Mouse (Mus musculus): ENCODE data around the gene Tuba4a. TPM values are rescaled to one million over a fixed set of nuclear protein-coding genes. Genes with fewer than 3 reads are reported as not detected.
A peak's percentile ranks its signal among the peaks of the same experiment; 100 is the strongest.

The Tuba4a gene
- polyA plus RNA-seq, 1 experiment from 2014 or later, result 18.9 TPM

GRCm38 (mm10) chr1:75180741-75181140 is 38.9 kb downstream of the Tuba4a start:
- H3K4me3 ChIP-seq (ENCODE audit: low read depth, low read length), result peak overlapping the region; percentile 60
- H3K4me2 ChIP-seq (ENCODE audit: low read depth, low read length), result peak overlapping the region; percentile 96
- no peak overlapping the region for H3K9ac ChIP-seq (replicated peaks; ENCODE audit: low read length)
- H3K27me3 ChIP-seq (ENCODE audit: control insufficient read depth, insufficient read depth, low read length), result no peaks in the 10 kb centered on the region
- 40% methylated on average over 7 of the region's 7 CpGs for WGBS
- H3K9me3 ChIP-seq (replicated peaks; ENCODE audit: control insufficient read depth, low read length), result no peaks in the 10 kb centered on the region
- H3K27ac ChIP-seq (replicated peaks; ENCODE audit: low read depth, low read length), result no peak overlapping the region
- peaks cover 2% of the 10 kb centered on the region for H3K36me3 ChIP-seq (replicated peaks; ENCODE audit: control insufficient read depth, insufficient read depth, low read depth, low read length)
- DNase-seq (ENCODE audit: low spot score) (no peak), ATAC-seq (replicated peaks; ENCODE audit: insufficient number of reproducible peaks, low FRiP score, low TSS enrichment, low read depth) (no peak)
- H3K4me1 ChIP-seq (ENCODE audit: control insufficient read depth, insufficient read depth, low read length), result 0 out of 2 replicates have a peak, but pooled peaks cover 3% of the 10 kb centered on the region

- Histone ChIP-seq H3K4me3 (ENCODE audit: low read depth, low read length) (peak within 1 kb of the TSS; percentile 60), H3K36me3 (replicated peaks; ENCODE audit: control insufficient read depth, insufficient read depth, low read depth, low read length) (peaks cover 2% of the 10 kb centered on the region), H3K9me3 (replicated peaks; ENCODE audit: control insufficient read depth, low read length) (no peaks in the 10 kb centered on the region), H3K4me1 (ENCODE audit: control insufficient read depth, insufficient read depth, low read length) (0 out of 2 replicates have a peak, but pooled peaks cover 3% of the 10 kb centered on the region), H3K27ac (replicated peaks; ENCODE audit: low read depth, low read length) (no peak within 1 kb of the TSS; the same call in 1 of the 2 replicates), H3K4me2 (ENCODE audit: low read depth, low read length) (peak within 1 kb of the TSS; percentile 96), H3K9ac (replicated peaks; ENCODE audit: low read length) (peak within 1 kb of the TSS; percentile 70), H3K27me3 (ENCODE audit: control insufficient read depth, insufficient read depth, low read length) (no peaks in the 10 kb centered on the region)
- ATAC-seq (replicated peaks; ENCODE audit: insufficient number of reproducible peaks, low FRiP score, low TSS enrichment, low read depth) (peak; percentile 91), DNase-seq (ENCODE audit: low spot score) (peak; percentile 94)
- WGBS, result under 1% methylated on average over 31 of the region's 31 CpGs
Measured at GRCm38 (mm10) chr1:75180105-75180590, 39.5 kb downstream of the Tuba4a start, which contains the start of gene Abcb6. Gene Abcb6 (minus strand): TSS chr1:75180392.

- peak; percentile 39; the same call in 1 of the 2 replicates for ATAC-seq (replicated peaks; ENCODE audit: insufficient number of reproducible peaks, low FRiP score, low TSS enrichment, low read depth)
- 11% methylated on average over 23 of the region's 23 CpGs for WGBS
- H3K36me3 ChIP-seq (replicated peaks; ENCODE audit: control insufficient read depth, insufficient read depth, low read depth, low read length), result peaks cover 2% of the 10 kb centered on the region
Measured at GRCm38 (mm10) chr1:75179334-75180104, 40.1 kb downstream of the Tuba4a start.

GRCm38 (mm10) chr1:75168472-75169464 is 50.9 kb downstream of the Tuba4a start, which contains the start of gene Zfand2b:
Gene Zfand2b (plus strand): TSS chr1:75168646.
- H3K36me3 ChIP-seq (replicated peaks; ENCODE audit: control insufficient read depth, insufficient read depth, low read depth, low read length), result peaks cover 6% of the 10 kb centered on the region; the same call in 1 of the 2 replicates
- no peaks in the 10 kb centered on the region for H3K27me3 ChIP-seq (ENCODE audit: control insufficient read depth, insufficient read depth, low read length)
- peak within 1 kb of the TSS; percentile 41 for H3K4me2 ChIP-seq (ENCODE audit: low read depth, low read length)
- H3K9ac ChIP-seq (replicated peaks; ENCODE audit: low read length), result peak within 1 kb of the TSS; percentile 58
- no peaks in the 10 kb centered on the region for H3K9me3 ChIP-seq (replicated peaks; ENCODE audit: control insufficient read depth, low read length)
- DNase-seq (ENCODE audit: low spot score) (peak; percentile 97), ATAC-seq (replicated peaks; ENCODE audit: insufficient number of reproducible peaks, low FRiP score, low TSS enrichment, low read depth) (peak; percentile 95)
- H3K4me3 ChIP-seq (ENCODE audit: low read depth, low read length), result peak within 1 kb of the TSS; percentile 63
- H3K27ac ChIP-seq (replicated peaks; ENCODE audit: low read depth, low read length), result no peak within 1 kb of the TSS; the same call in 1 of the 2 replicates
- under 1% methylated on average over 59 of the region's 59 CpGs for WGBS
- peaks cover 3% of the 10 kb centered on the region; the same call in 1 of the 2 replicates for H3K4me1 ChIP-seq (ENCODE audit: control insufficient read depth, insufficient read depth, low read length)

More at GRCm38 (mm10) chr1:75179334-75180104, 40.1 kb downstream of the Tuba4a start:
- H3K27me3 ChIP-seq (ENCODE audit: control insufficient read depth, insufficient read depth, low read length), result no peaks in the 10 kb centered on the region
- H3K4me3 ChIP-seq (ENCODE audit: low read depth, low read length), result peak overlapping the region; percentile 60
- DNase-seq (ENCODE audit: low spot score), result peak; percentile 47
- H3K4me1 ChIP-seq (ENCODE audit: control insufficient read depth, insufficient read depth, low read length), result 0 out of 2 replicates have a peak, but pooled peaks cover 3% of the 10 kb centered on the region
- H3K9ac ChIP-seq (replicated peaks; ENCODE audit: low read length), result peak overlapping the region; percentile 70
- H3K9me3 ChIP-seq (replicated peaks; ENCODE audit: control insufficient read depth, low read length), result no peaks in the 10 kb centered on the region
- no peak overlapping the region; the same call in 1 of the 2 replicates for H3K27ac ChIP-seq (replicated peaks; ENCODE audit: low read depth, low read length)
- peak overlapping the region; percentile 96 for H3K4me2 ChIP-seq (ENCODE audit: low read depth, low read length)

GRCm38 (mm10) chr1:75168093-75168471 is 51.6 kb downstream of the Tuba4a start:
- no peaks in the 10 kb centered on the region for H3K27me3 ChIP-seq (ENCODE audit: control insufficient read depth, insufficient read depth, low read length)
- peaks cover 3% of the 10 kb centered on the region; the same call in 1 of the 2 replicates for H3K36me3 ChIP-seq (replicated peaks; ENCODE audit: control insufficient read depth, insufficient read depth, low read depth, low read length)
- H3K4me1 ChIP-seq (ENCODE audit: control insufficient read depth, insufficient read depth, low read length), result peaks cover 3% of the 10 kb centered on the region; the same call in 1 of the 2 replicates
- H3K9ac ChIP-seq (replicated peaks; ENCODE audit: low read length), result peak overlapping the region; percentile 27
- peak; percentile 17; the same call in 1 of the 2 replicates for ATAC-seq (replicated peaks; ENCODE audit: insufficient number of reproducible peaks, low FRiP score, low TSS enrichment, low read depth)
- WGBS, result 13% methylated on average over 7 of the region's 7 CpGs
- DNase-seq (ENCODE audit: low spot score), result no peak
- H3K4me3 ChIP-seq (ENCODE audit: low read depth, low read length), result peak overlapping the region; percentile 63
- peak overlapping the region; percentile 41 for H3K4me2 ChIP-seq (ENCODE audit: low read depth, low read length)
- no peak overlapping the region for H3K27ac ChIP-seq (replicated peaks; ENCODE audit: low read depth, low read length)
- H3K9me3 ChIP-seq (replicated peaks; ENCODE audit: control insufficient read depth, low read length), result no peaks in the 10 kb centered on the region

Small RNAs within 50 kb of the gene (microRNA-seq; reads per million reads assigned to microRNA genes)
- not detected for gene Gm27943 (ENCODE audit: borderline number of aligned reads)

Other genes with a start within 250 kb of the Tuba4a start
- gene Nhej1, start 94.7 kb downstream of the Tuba4a start, polyA plus RNA-seq (2014; fragmentation: Nextera tagmentation; extraction: Ambion mirVana), result 12.0 and 12.5 TPM in 2 replicates
- gene Slc23a3, start 86.0 kb downstream of the Tuba4a start, polyA plus RNA-seq (2014; fragmentation: Nextera tagmentation; extraction: Ambion mirVana), result 0.10 and 0.18 TPM in 2 replicates
- gene Cnppd1, start 77.2 kb downstream of the Tuba4a start, polyA plus RNA-seq (2014; fragmentation: Nextera tagmentation; extraction: Ambion mirVana), result 33.8 and 37.2 TPM in 2 replicates
- gene Retreg2, start 77.1 kb downstream of the Tuba4a start, polyA plus RNA-seq (2014; fragmentation: Nextera tagmentation; extraction: Ambion mirVana), result 27.7 and 38.0 TPM in 2 replicates
- gene Zfand2b, start 51.2 kb downstream of the Tuba4a start, polyA plus RNA-seq (2014; fragmentation: Nextera tagmentation; extraction: Ambion mirVana), result 33.9 and 36.0 TPM in 2 replicates
- 24.4 and 24.9 TPM in 2 replicates for gene Abcb6, start 39.5 kb downstream of the Tuba4a start, polyA plus RNA-seq (2014; fragmentation: Nextera tagmentation; extraction: Ambion mirVana)
- gene Ankzf1, start 27.7 kb downstream of the Tuba4a start, polyA plus RNA-seq (2014; fragmentation: Nextera tagmentation; extraction: Ambion mirVana), result 16.8 TPM in 2 replicates
- gene Atg9a, start 27.7 kb downstream of the Tuba4a start, polyA plus RNA-seq (2014; fragmentation: Nextera tagmentation; extraction: Ambion mirVana), result 12.9 and 17.1 TPM in 2 replicates
- 14.1 and 15.0 TPM in 2 replicates for gene Glb1l, start 9.1 kb downstream of the Tuba4a start, polyA plus RNA-seq (2014; fragmentation: Nextera tagmentation; extraction: Ambion mirVana)
- gene Stk16, start 9.0 kb downstream of the Tuba4a start, polyA plus RNA-seq (2014; fragmentation: Nextera tagmentation; extraction: Ambion mirVana), result 117 and 123 TPM in 2 replicates
- not detected in 2 replicates for gene A630095N17Rik, start 12.2 kb upstream of the Tuba4a start, polyA plus RNA-seq (2014; fragmentation: Nextera tagmentation; extraction: Ambion mirVana)
- 13.8 and 17.2 TPM in 2 replicates for gene Dnajb2, start 16.5 kb upstream of the Tuba4a start, polyA plus RNA-seq (2014; fragmentation: Nextera tagmentation; extraction: Ambion mirVana)
- 1.4 and 1.5 TPM in 2 replicates for gene Ptprn, start 44.6 kb upstream of the Tuba4a start, polyA plus RNA-seq (2014; fragmentation: Nextera tagmentation; extraction: Ambion mirVana)
- 4.9 and 5.8 TPM in 2 replicates for gene Resp18, start 58.5 kb upstream of the Tuba4a start, polyA plus RNA-seq (2014; fragmentation: Nextera tagmentation; extraction: Ambion mirVana)
- 123 and 146 TPM in 2 replicates for gene Dnpep, start 98.1 kb upstream of the Tuba4a start, polyA plus RNA-seq (2014; fragmentation: Nextera tagmentation; extraction: Ambion mirVana)
- gene Des, start 140.5 kb upstream of the Tuba4a start, polyA plus RNA-seq (2014; fragmentation: Nextera tagmentation; extraction: Ambion mirVana), result 6.9 and 9.9 TPM in 2 replicates
- 16.7 and 19.9 TPM in 2 replicates for gene Speg, start 155.4 kb upstream of the Tuba4a start, polyA plus RNA-seq (2014; fragmentation: Nextera tagmentation; extraction: Ambion mirVana)
- gene Gmppa, start 216.1 kb upstream of the Tuba4a start, polyA plus RNA-seq (2014; fragmentation: Nextera tagmentation; extraction: Ambion mirVana), result 36.9 and 38.4 TPM in 2 replicates
- gene Asic4, start 230.6 kb upstream of the Tuba4a start, polyA plus RNA-seq (2014; fragmentation: Nextera tagmentation; extraction: Ambion mirVana), result 0.29 and 1.1 TPM in 2 replicates